Mouse (Mus musculus): ENCODE measurements around the gene Six5. TPM values are rescaled to one million over a fixed set of nuclear protein-coding genes. Genes with fewer than 3 reads are reported as not detected.
A peak's percentile ranks its signal among the peaks of the same experiment; 100 is the strongest.
"Not testable (repeated sequence)": the region's sequence is repeated elsewhere in the genome, so short reads cannot be mapped to it uniquely, and the experiment has no call there.

The Six5 gene
- polyA plus RNA-seq, 1 experiment from 2014 or later: 5.2 TPM

- no peaks in the 10 kb centered on the region for H3K9me3 ChIP-seq
- H3K36me3 ChIP-seq: peaks cover 27% of the 10 kb centered on the region
- no peak overlapping the region for H3K4me3 ChIP-seq
- H3K27ac ChIP-seq: no peak overlapping the region
- H3K4me1 ChIP-seq: peaks cover 11% of the 10 kb centered on the region
- H3K9ac ChIP-seq: 0 out of 2 replicates have a peak overlapping the region, but pooled peaks have one; percentile 29
- H3K4me2 ChIP-seq (replicated peaks): no peak overlapping the region
- ATAC-seq (ENCODE audit: low FRiP score, low read depth): no peak
- no peaks in the 10 kb centered on the region for H3K27me3 ChIP-seq (replicated peaks)
- WGBS: 92% methylated on average over 8 of the region's 8 CpGs
These were observed 39.3 kb upstream of the Six5 start for GRCm38 (mm10) chr7:19055108-19055507.

- no peaks in the 10 kb centered on the region for H3K9me3 ChIP-seq
- H3K4me3 ChIP-seq: no peak overlapping the region
- H3K4me2 ChIP-seq (replicated peaks): no peak overlapping the region
- 90% methylated on average over 10 of the region's 10 CpGs for WGBS
- H3K4me1 ChIP-seq: peaks cover 11% of the 10 kb centered on the region
- H3K36me3 ChIP-seq: peaks cover 6% of the 10 kb centered on the region; the same call in 1 of the 2 replicates
- no peak overlapping the region for H3K27ac ChIP-seq
- H3K27me3 ChIP-seq (replicated peaks): no peaks in the 10 kb centered on the region
- H3K9ac ChIP-seq: no peak overlapping the region
- ATAC-seq (ENCODE audit: low FRiP score, low read depth): no peak
These were observed 37.0 kb upstream of the Six5 start for GRCm38 (mm10) chr7:19057405-19057804.

- Histone ChIP-seq H3K4me2 (replicated peaks) (0 out of 2 replicates have a peak overlapping the region, but pooled peaks have one; percentile 14), H3K27ac (no peak overlapping the region), H3K36me3 (no peaks in the 10 kb centered on the region), H3K4me3 (no peak overlapping the region), H3K4me1 (no peaks in the 10 kb centered on the region), H3K9me3 (no peaks in the 10 kb centered on the region), H3K9ac (no peak overlapping the region), H3K27me3 (replicated peaks) (peaks cover 33% of the 10 kb centered on the region)
- 45% methylated on average over 13 of the region's 13 CpGs for WGBS
- ATAC-seq (ENCODE audit: low FRiP score, low read depth): no peak
These were observed 28.5 kb upstream of the Six5 start for GRCm38 (mm10) chr7:19065896-19066295.

GRCm38 (mm10) chr7:19067063-19067462 is 27.3 kb upstream of the Six5 start:
- Histone ChIP-seq H3K4me3 (no peak overlapping the region), H3K27ac (no peak overlapping the region), H3K9ac (no peak overlapping the region), H3K9me3 (no peaks in the 10 kb centered on the region), H3K36me3 (no peaks in the 10 kb centered on the region), H3K4me1 (no peaks in the 10 kb centered on the region), H3K4me2 (replicated peaks) (no peak overlapping the region), H3K27me3 (replicated peaks) (peaks cover 33% of the 10 kb centered on the region)
- ATAC-seq (ENCODE audit: low FRiP score, low read depth): no peak
- 46% methylated on average over 14 of the region's 14 CpGs for WGBS

- H3K27ac ChIP-seq: no peak overlapping the region
- no peak overlapping the region for H3K9ac ChIP-seq
- no peaks in the 10 kb centered on the region for H3K9me3 ChIP-seq
- no peaks in the 10 kb centered on the region for H3K4me1 ChIP-seq
- peaks cover 33% of the 10 kb centered on the region for H3K27me3 ChIP-seq (replicated peaks)
- 70% methylated on average over 14 of the region's 14 CpGs for WGBS
- ATAC-seq (ENCODE audit: low FRiP score, low read depth): no peak
- H3K36me3 ChIP-seq: no peaks in the 10 kb centered on the region
- H3K4me2 ChIP-seq (replicated peaks): no peak overlapping the region
- no peak overlapping the region for H3K4me3 ChIP-seq
These were observed 26.5 kb upstream of the Six5 start for GRCm38 (mm10) chr7:19067935-19068334.

GRCm38 (mm10) chr7:19068707-19069106 is 25.7 kb upstream of the Six5 start:
- no peak overlapping the region for H3K9ac ChIP-seq
- no peaks in the 10 kb centered on the region for H3K4me1 ChIP-seq
- 10% methylated on average over 2 of the region's 2 CpGs for WGBS
- H3K27ac ChIP-seq: no peak overlapping the region
- no peak overlapping the region for H3K4me3 ChIP-seq
- no peaks in the 10 kb centered on the region for H3K9me3 ChIP-seq
- H3K36me3 ChIP-seq: no peaks in the 10 kb centered on the region
- H3K27me3 ChIP-seq (replicated peaks): peaks cover 33% of the 10 kb centered on the region
- ATAC-seq (ENCODE audit: low FRiP score, low read depth): no peak
- H3K4me2 ChIP-seq (replicated peaks): no peak overlapping the region

GRCm38 (mm10) chr7:19069500-19069899 is 24.9 kb upstream of the Six5 start:
- Histone ChIP-seq H3K4me3 (no peak overlapping the region), H3K36me3 (no peaks in the 10 kb centered on the region), H3K9me3 (no peaks in the 10 kb centered on the region), H3K9ac (no peak overlapping the region), H3K27me3 (replicated peaks) (peaks cover 28% of the 10 kb centered on the region), H3K27ac (no peak overlapping the region), H3K4me1 (no peaks in the 10 kb centered on the region), H3K4me2 (replicated peaks) (no peak overlapping the region)
- WGBS: 49% methylated on average over 3 of the region's 3 CpGs
- no peak for ATAC-seq (ENCODE audit: low FRiP score, low read depth)

- not testable (repeated sequence) for H3K9ac ChIP-seq; H3K4me2 ChIP-seq (replicated peaks); H3K36me3 ChIP-seq; H3K4me3 ChIP-seq; ATAC-seq (ENCODE audit: low FRiP score, low read depth); H3K9me3 ChIP-seq; H3K4me1 ChIP-seq; H3K27ac ChIP-seq
- peaks cover 13% of the 10 kb centered on the region for H3K27me3 ChIP-seq (replicated peaks)
- 55% methylated on average over 3 of the region's 3 CpGs for WGBS
These were observed 23.4 kb upstream of the Six5 start for GRCm38 (mm10) chr7:19071024-19071423.

- Histone ChIP-seq H3K36me3 (peaks cover 9% of the 10 kb centered on the region), H3K27me3 (replicated peaks) (no peaks in the 10 kb centered on the region)
- no peak for ATAC-seq (ENCODE audit: low FRiP score, low read depth)
These were observed 20.9 kb upstream of the Six5 start for GRCm38 (mm10) chr7:19073504-19073903.

GRCm38 (mm10) chr7:19074494-19074893 is 19.9 kb upstream of the Six5 start:
- Histone ChIP-seq H3K9ac (no peak overlapping the region), H3K4me3 (no peak overlapping the region), H3K27ac (no peak overlapping the region), H3K4me2 (replicated peaks) (no peak overlapping the region), H3K27me3 (replicated peaks) (no peaks in the 10 kb centered on the region), H3K4me1 (peaks cover 28% of the 10 kb centered on the region), H3K36me3 (peaks cover 19% of the 10 kb centered on the region), H3K9me3 (no peaks in the 10 kb centered on the region)
- WGBS: 94% methylated on average over 6 of the region's 6 CpGs
- no peak for ATAC-seq (ENCODE audit: low FRiP score, low read depth)

More at GRCm38 (mm10) chr7:19073504-19073903, 20.9 kb upstream of the Six5 start:
- H3K4me3 ChIP-seq: no peak overlapping the region
- peaks cover 25% of the 10 kb centered on the region for H3K4me1 ChIP-seq
- no peak overlapping the region for H3K27ac ChIP-seq
- 77% methylated on average over 9 of the region's 9 CpGs for WGBS
- H3K9me3 ChIP-seq: no peaks in the 10 kb centered on the region
- no peak overlapping the region for H3K4me2 ChIP-seq (replicated peaks)
- H3K9ac ChIP-seq: no peak overlapping the region

- Histone ChIP-seq H3K4me3 (peak overlapping the region; percentile 97; the same call in 1 of the 2 replicates), H3K9ac (no peak overlapping the region), H3K36me3 (peaks cover 26% of the 10 kb centered on the region), H3K9me3 (no peaks in the 10 kb centered on the region), H3K27ac (no peak overlapping the region), H3K27me3 (replicated peaks) (no peaks in the 10 kb centered on the region), H3K4me1 (peaks cover 28% of the 10 kb centered on the region), H3K4me2 (replicated peaks) (peak overlapping the region; percentile 95)
- 59% methylated on average over 5 of the region's 5 CpGs for WGBS
- no peak for ATAC-seq (ENCODE audit: low FRiP score, low read depth)
These were observed 19.2 kb upstream of the Six5 start for GRCm38 (mm10) chr7:19075231-19075630.

- peak; percentile 97 for ATAC-seq (ENCODE audit: low FRiP score, low read depth)
- Histone ChIP-seq H3K27ac (peak within 1 kb of the TSS; percentile 20; the same call in 1 of the 2 replicates), H3K36me3 (peaks cover 33% of the 10 kb centered on the region), H3K9me3 (no peaks in the 10 kb centered on the region), H3K4me3 (peak within 1 kb of the TSS; percentile 97), H3K9ac (peak within 1 kb of the TSS; percentile 96), H3K4me2 (replicated peaks) (peak within 1 kb of the TSS; percentile 95), H3K4me1 (peaks cover 28% of the 10 kb centered on the region), H3K27me3 (replicated peaks) (no peaks in the 10 kb centered on the region)
- WGBS: under 1% methylated on average over 89 of the region's 91 CpGs
These were observed 18.4 kb upstream of the Six5 start, which contains the start of gene Dmwd for GRCm38 (mm10) chr7:19075723-19076585. Dmwd (plus strand) TSS chr7:19076227.
